Mouse (Mus musculus): ENCODE measurements at regions not wholly inside any gene's neighbourhood (a gene's known extent, or its start where the extent isn't known, plus 50 kb on each side); places are given as distances from the start of the nearest gene placed in this dataset.

GRCm38 (mm10) chr12:26598501-26598900, 129.5 kb downstream of the Cmpk2 start:
- DNase-seq (ENCODE audit: low spot score in 2 of 2): no peak
- intact Hi-C loops (cut with DNase I): no loop called here

DNA sequence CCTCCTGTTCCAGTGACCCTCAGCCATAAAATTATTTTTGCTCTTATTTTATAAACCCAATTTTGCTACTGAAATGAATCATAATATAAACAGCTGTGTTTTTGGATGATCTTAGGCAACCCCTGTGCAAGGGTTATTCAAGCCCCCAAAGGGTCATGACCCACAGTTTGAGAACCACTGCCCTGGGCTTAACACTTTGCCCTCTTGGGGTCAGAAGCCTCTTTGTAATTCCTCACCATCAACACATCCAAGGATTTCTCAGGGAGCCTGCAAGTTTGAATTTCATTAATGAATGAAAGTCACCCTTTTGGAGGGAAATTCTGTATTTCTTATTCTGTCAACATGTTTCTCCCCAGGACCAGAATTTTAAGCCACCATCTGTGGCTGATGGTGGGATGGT, 123.1 kb downstream of the Cmpk2 start:
- DNase-seq (ENCODE audit: low spot score in 2 of 2): no peak
- intact Hi-C loops (cut with DNase I): no loop called here

GRCm38 (mm10) chr12:26589091-26589490, 120.1 kb downstream of the Cmpk2 start:
- DNase-seq (ENCODE audit: low spot score in 2 of 2): peak; percentile 41 to 91
- intact Hi-C loops (cut with DNase I): loop anchor here (1.0 kb wide), 2 partner anchors 30 to 192 kb away; no protein-coding TSS in a partner anchor

DNA sequence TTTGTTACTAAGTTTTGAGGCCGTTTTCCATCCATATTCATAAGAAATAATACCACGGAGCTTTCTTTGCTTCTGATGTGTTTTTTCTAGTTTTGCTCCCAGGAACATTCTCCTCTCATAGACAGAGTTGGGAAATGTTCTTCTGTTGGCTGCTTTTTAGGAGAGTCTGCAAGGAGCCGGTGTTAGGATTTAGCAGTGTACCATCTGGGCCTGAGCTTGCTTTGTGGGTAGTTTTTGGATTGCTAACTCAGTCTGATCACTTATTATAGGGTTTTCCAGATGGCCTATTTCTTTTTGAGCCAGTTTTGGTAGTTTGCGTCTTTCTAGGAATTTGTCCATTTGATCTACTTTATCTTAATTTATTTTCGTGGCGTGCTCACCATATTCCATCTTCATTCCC, 108.4 kb downstream of the Cmpk2 start:
- DNase-seq (ENCODE audit: low spot score in 2 of 2): peak; percentile 42 to 92
- intact Hi-C loops (cut with DNase I): loop anchor here (1.0 to 10.0 kb wide), 2 partner anchors 18 to 557 kb away; no protein-coding TSS in a partner anchor

DNA sequence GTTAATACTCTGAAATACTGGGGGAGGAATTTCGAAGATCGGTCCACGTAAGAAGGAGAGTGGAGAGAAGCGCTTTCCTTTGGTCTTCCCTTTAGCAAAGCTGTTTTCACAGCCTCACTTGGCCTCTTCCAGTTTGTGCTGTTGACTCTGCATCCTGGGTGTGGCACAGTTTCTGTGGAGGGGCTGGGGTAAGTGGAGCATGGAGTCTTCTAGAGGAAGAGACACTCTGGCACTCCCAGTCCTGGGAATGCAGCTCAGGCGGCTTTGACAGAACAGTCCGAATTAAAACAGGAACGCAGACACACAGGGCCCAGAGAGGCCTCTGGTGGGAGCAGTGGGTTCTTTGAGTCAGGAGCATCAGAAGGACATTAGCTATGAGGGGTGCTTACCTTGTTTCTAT, 102.6 kb downstream of the Cmpk2 start:
- no peak for DNase-seq (ENCODE audit: low spot score in 2 of 2)
- intact Hi-C loops (cut with DNase I): loop anchor here (10.0 kb wide), 1 partner anchor 563 kb away; no protein-coding TSS in a partner anchor

GRCm38 (mm10) chr12:26567435-26567834, 98.4 kb downstream of the Cmpk2 start:
- intact Hi-C loops (cut with DNase I): no loop called here
- no peak for DNase-seq (ENCODE audit: low spot score in 2 of 2)

- DNase-seq (ENCODE audit: low spot score in 2 of 2): no peak
- intact Hi-C loops (cut with DNase I): no loop called here
Observed at GRCm38 (mm10) chr12:26562858-26563257, 93.9 kb downstream of the Cmpk2 start.

DNA sequence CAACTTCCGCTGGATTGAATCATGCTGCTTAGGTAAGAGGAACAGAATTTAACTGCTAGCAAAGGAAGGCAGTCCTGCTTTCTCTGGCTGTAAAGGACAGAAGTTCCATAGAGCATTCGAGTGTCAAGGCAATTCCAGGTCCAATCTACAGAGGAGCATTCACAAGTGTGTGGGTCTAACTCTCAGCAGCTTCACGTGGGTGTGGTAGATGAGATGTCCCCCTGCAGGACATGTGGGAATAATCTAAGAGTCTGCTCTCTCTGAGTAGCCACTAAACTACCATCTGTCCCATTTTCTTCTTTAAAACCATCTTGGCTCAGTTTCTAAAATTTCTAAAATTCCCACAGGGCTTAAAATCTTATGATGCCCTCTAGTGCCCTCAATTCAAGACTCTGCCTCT, 90.6 kb downstream of the Cmpk2 start:
- intact Hi-C loops (cut with DNase I): loop anchor here (1.0 kb wide), 2 partner anchors 18 to 30 kb away; no protein-coding TSS in a partner anchor
- peak in 1 of 2 experiments; percentile 63 for DNase-seq (ENCODE audit: low spot score in 2 of 2)

DNA sequence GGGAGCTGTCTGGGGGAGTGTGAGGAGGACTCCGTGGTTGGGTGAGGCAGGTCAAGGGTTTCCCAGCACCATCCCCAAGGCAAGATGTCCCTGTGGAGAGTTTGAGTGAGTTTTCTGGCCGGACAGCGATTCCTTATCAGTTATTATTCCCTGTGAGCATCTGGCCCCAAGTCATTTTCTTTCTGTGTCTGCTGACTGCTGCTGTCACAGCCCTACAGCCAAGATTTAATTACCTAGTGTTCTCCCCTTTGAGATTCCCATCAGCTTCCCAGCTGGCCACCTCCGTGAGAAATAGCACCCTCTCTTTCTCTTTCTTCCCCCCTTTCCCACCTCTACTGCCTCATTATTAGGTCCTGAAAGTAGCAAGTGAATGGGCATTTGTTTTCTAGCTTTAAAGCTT, 88.4 kb downstream of the Cmpk2 start:
- DNase-seq (ENCODE audit: low spot score in 2 of 2): no peak
- intact Hi-C loops (cut with DNase I): no loop called here

DNA sequence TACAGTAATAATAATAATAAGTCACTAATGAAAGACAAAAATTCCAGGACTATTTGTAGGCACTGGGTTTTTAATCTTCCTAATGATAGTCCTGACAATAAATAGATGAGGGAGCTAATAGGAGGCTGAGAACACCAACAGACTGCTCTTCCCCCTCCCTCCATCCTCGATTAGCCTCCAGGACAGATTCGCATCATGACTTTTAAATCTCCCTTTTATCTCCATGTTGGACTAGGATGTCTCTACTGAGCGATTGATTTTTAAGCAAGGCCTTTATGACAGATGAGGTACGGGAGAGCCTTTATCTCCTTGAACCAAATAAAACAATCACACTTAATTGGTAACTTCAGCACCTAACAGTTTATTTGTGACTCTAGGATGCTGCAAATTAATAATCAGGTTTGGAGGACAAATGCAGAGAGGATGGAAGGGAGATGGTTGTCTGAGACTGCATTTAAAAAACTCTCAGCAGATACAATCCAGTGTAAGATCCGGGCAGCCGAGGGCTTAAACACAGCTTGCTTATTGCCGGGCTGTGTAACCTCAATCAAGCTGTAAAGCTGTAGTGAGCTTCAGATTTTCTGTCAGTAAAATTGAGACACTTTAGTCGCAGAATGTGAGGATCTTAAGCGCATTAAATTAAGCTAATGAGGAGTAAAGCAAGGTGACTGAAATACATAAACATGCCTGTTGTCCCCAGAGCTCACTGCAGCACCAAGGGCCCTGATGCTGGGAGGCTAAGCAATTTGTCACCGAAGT, 82.3 kb downstream of the Cmpk2 start:
- intact Hi-C loops (cut with DNase I): no loop called here
- no peak for DNase-seq (ENCODE audit: low spot score in 2 of 2)

DNA sequence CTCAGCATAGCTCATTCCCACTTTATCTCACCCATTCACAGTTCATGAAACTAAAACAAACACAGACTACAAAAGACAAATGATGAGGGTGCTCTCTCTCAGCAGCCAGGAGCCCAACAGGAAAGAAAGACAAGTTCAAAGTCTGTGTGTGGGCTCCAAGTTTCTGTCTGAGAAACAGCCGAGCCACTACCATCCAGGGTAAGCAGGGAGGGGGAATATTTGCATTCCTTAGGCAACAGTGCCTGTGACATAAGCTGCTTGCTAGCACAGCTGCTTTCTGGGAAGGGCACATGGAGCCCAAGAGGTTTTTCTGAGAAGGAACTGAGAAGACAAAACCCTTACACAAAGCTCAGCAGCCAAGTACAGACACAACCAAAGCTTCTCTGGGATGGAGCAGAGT, 78.5 kb downstream of the Cmpk2 start:
- intact Hi-C loops (cut with DNase I): loop anchor here (10.0 kb wide), 1 partner anchor 587 kb away; no protein-coding TSS in a partner anchor
- no peak for DNase-seq (ENCODE audit: low spot score in 2 of 2)

DNA sequence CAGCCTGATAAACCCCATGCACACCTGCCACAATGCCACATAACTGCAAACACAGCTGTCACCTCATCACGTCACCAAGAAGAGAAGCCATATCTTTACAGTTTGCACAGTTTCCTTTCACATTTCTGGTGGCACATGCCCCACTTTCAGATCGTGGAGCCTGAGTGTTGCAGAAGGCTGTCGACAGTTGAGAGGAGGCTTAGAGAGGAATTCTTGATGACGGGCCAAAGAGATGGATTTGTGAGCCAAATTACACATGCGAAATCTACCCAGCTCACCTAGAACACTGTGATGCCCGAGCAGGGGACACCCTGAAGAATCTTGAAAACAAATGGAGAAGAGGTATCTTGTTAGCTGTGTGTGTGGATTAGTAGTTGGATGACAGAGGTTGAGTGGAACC, 77.4 kb downstream of the Cmpk2 start:
- intact Hi-C loops (cut with DNase I): loop anchor here (10.0 kb wide), 1 partner anchor 588 kb away; no protein-coding TSS in a partner anchor
- DNase-seq (ENCODE audit: low spot score in 2 of 2): peak in 1 of 2 experiments; percentile 60

DNA sequence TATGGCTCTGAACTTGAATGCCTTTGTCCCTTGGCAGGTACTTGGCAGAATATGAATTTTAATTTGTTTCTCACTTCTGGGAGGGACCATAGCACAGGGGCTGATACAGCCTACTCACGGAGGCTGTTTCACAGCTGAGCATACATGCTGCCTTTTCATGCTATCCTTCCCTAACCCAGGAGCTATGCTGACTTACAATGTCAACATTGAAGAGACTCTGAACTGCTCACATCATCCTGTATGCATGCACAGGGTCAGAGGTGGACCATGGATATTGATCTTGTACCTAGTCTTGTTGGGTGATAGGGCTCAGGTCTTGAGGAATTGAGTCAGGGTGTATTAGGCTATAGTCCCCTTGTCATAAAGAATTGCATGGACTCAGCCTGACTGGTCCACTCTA, 74.5 kb downstream of the Cmpk2 start:
- intact Hi-C loops (cut with DNase I): loop anchor here (10.0 kb wide), 1 partner anchor 591 kb away; no protein-coding TSS in a partner anchor

DNA sequence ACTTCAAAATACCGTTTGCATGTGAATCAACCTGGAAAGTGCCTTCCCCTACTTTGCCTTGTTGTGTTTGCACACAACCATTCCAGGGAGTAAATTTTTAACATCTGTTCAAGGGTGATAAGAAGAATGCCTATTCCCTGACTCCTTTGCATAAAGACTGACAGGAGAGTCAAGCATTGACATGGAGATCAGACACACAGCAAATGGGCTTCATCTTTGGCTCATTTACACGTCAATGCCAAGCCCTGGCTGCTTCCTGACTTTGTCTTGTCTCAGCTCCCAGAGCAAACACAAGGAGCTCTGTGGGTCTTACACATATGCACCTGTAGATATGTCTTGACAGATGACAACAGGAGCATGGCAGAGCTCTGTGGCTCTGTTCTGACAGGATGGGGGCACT, 73.4 kb downstream of the Cmpk2 start:
- DNase-seq (ENCODE audit: low spot score in 2 of 2): no peak
- intact Hi-C loops (cut with DNase I): loop anchor here (10.0 kb wide), 1 partner anchor 592 kb away; no protein-coding TSS in a partner anchor

More for the DNA sequence above, 74.5 kb downstream of the Cmpk2 start:
- no peak for DNase-seq (ENCODE audit: low spot score in 2 of 2)

DNA sequence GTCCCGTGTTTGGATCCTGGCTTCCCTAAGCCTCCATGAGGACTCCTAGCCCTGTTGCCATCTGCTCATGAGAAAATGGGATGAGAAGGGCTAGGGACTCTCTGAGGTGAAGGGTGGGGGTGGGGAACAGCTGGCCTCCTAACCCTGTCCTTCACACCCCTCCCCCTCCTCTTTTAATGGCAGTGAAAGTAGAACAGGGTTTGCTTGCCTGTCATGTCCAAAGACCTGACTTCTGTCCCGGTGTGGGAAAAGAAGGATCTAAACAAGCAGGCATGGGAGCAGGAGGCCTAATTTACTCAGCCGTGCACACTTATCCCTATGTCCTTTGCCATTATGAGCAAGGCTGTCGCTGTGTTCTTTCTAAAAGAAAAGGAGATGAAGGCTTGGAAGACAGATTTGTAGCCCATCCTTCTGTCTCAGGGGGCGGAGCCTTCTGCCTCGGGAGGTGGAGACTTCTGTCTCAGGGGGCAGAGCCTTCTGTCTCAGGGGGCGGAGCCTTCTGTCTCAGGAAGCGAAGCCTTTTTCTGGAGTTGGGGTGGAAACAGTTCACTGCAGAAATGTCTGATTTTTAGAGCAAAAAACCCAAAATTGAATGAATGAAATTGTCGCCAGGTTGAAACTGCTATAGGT, 66.4 kb downstream of the Cmpk2 start:
- intact Hi-C loops (cut with DNase I): no loop called here
- DNase-seq (ENCODE audit: low spot score in 2 of 2): no peak

DNA sequence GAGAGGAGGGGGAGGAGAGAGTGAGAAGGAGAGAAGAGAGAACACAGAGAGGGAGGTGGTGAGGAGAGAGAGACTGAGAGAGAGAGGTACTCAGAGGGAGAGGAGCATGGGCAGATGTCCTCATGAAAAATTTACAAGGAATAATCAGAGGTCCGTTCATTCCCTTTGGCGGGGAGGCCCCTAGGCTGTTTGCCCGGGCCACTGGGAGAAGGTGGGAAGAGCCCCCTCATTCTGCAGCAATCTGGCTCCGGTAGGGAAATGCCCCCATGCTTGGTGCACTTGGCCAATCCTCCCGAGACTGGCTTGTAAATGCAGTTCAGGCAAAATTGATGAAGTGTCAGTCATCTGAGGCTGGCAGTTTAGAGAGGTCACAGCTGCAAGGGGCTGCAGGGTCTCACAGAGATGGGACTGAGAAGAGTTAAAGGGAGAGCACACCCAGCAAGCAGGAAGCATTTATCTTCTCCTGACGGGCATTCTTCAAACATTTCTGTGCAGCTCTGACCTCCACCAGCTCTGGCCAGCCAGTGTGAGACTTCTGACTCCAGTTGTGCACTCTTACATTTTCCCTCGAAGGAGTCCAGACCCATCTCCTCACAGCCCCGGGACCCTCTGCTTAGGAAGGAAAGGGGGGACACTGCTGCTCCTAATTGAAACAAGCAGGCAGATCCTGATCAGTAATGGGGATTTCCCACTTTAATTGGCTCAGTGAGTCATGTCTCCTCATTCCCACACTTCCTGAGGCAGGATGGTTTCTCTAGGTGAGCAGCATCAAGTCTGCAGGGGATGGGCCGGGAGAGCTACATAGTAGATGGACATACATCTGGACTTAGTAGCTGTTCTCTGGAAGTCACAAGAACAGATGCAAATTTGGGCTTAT, 65.5 kb downstream of the Cmpk2 start:
- intact Hi-C loops (cut with DNase I): loop anchor here (5.0 kb wide), 2 partner anchors 1063 to 1713 kb away; no protein-coding TSS in a partner anchor
- DNase-seq (ENCODE audit: low spot score in 2 of 2): no peak

GRCm38 (mm10) chr12:26533641-26534151, 64.7 kb downstream of the Cmpk2 start:
- DNase-seq (ENCODE audit: low spot score in 2 of 2): no peak
- intact Hi-C loops (cut with DNase I): loop anchor here (2.0 to 5.0 kb wide), 4 partner anchors 809 to 1899 kb away; partner anchors contain the start of gene Sox11

- DNase-seq (ENCODE audit: low spot score in 2 of 2): peak; percentile 79 to 81
- intact Hi-C loops (cut with DNase I): loop anchor here (2.0 to 5.0 kb wide), 4 partner anchors 810 to 1900 kb away; partner anchors contain the start of gene Sox11
Observed at GRCm38 (mm10) chr12:26532823-26533640, 64.0 kb downstream of the Cmpk2 start.
